Mouse (Mus musculus) spleen, embryonic (tissue): ENCODE measurements around the gene Plekhf1.

ENCODE experiments used
- CTCF ChIA-PET: fragments of 350-600 bp; sonication (Branson Sonifier 250); formaldehyde crosslinking; loops from one replicate; lab custom pipeline; 2022; lab: Charles Lee

Gene Plekhf1

DNA sequence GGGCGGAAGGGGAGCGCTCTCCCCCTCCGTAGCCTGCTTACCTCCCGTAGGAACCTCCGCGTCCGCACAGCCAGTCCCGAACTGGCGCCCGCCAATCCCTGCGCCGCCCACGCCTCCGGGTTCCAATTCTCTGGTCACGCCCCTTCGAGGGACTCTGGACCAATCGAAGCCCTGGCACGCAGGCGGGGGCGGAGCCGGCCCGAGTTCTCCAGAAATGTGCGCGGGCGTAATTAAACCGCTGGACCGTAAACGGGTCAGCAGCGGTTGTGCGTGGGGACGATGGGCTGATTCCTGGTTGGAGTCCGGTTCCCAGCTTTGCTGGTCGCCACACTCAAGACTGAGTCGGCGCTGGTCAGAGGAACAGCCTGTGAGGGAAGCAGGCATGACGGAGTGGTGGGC lies at the start of gene Plekhf1:
Plekhf1 (minus strand) TSS at position 117 of the 399 bp plus-strand sequence.
- CTCF ChIA-PET, result no interaction called here

DNA sequence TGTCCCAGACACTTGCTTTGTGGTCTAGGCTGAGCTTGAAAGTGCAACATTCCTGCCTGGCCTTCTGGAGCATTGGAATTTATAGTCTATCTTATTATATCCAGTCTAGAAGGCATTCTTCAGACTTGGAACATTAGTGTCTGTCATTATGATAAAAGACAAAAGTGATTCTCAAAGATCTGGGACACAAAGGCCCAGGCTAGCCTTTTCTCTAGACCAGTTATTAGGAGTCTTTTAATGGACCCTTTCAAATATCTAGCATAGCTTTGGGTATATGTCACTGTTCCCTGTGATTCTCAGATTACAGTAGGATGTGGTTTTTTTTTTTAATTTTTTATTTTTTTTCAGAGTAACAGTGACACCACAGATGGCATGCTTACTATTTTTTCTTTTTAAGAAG lies 44.7 kb upstream of the Plekhf1 start:
- CTCF ChIA-PET, result no interaction called here

DNA sequence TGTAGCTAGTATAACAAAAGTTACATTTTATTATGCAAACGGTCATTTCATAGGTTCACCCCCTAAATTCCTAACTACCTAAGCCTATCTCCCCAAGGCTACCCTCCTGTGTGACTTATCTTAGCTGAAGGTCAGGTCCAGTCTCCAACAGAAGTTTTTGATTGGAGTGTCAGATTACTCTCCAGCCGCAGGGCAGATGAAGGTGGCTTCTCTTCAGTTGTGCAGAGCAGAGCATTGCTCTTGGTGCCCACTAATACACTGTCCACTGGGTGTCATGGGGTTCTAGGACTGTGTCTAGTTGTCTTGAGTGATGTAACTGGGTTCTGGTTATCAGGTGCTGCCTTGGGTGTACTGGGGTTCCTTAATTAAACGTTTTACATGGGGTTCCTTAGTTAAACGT lies 44.0 kb upstream of the Plekhf1 start:
- CTCF ChIA-PET, result no interaction called here

DNA sequence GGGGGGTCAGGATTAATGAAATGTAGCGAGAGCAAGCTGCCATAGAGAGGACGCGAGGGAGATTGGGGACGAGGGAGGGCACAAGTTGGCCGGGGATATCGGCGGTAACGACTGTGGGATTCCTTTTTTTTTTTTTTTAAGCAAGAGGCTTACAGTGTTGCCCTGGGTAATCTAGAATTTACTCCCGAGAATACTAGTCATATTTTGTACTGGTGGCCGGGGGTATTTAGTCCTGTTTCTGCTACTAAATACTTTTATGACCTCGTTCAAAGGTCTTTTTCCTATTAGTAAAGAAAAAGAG lies 43.6 kb upstream of the Plekhf1 start:
- CTCF ChIA-PET, result interaction anchor here (1.4 kb wide), 1 partner anchor 88 kb away, joined by 3 read pairs; the partner anchor contains the start of gene 1600014C10Rik

DNA sequence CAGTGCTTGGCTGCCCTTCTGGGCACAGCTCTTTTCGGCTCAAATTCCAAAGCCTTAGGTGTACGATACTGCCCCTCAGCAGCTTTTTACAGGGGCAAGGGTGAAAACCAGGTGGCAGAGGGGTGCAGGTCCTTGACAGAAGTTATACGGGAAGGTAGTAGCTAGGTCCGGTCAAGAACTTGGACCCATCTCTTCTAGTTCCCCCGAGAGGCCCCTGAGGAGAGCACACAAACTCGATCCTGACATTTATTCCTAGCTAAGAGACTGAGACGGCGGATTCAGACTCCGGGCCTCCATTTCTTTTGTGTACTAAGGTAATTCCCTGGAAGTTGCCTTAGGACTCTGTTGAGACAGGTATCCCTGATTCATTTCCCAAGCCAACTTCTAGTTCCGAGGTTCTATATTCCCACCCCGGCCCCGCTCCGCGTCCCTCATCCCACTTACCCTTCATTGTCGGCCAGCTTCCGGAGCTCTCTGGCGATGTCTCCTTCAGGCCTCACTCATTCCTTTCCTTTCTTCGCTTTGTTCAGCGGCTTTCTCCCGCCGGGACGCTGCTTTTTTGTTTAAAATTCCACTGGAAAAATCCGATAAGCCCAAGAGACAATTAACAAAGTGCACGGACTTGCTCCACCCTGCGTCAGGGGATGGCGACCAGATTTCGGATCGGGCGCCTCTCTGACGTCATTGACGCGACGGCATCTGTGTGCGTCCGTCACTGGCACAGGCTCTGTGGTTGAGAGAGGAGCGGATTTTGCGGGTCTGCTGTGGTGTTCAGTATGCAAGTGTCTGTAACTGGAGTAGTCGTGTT lies 43.1 kb upstream of the Plekhf1 start, which contains the start of gene Pop4:
Pop4 (minus strand) TSS at position 721 of the 808 bp plus-strand sequence.
- CTCF ChIA-PET, result interaction anchor here (1.4 kb wide), 1 partner anchor 88 kb away, joined by 3 read pairs; the partner anchor contains the start of gene 1600014C10Rik

DNA sequence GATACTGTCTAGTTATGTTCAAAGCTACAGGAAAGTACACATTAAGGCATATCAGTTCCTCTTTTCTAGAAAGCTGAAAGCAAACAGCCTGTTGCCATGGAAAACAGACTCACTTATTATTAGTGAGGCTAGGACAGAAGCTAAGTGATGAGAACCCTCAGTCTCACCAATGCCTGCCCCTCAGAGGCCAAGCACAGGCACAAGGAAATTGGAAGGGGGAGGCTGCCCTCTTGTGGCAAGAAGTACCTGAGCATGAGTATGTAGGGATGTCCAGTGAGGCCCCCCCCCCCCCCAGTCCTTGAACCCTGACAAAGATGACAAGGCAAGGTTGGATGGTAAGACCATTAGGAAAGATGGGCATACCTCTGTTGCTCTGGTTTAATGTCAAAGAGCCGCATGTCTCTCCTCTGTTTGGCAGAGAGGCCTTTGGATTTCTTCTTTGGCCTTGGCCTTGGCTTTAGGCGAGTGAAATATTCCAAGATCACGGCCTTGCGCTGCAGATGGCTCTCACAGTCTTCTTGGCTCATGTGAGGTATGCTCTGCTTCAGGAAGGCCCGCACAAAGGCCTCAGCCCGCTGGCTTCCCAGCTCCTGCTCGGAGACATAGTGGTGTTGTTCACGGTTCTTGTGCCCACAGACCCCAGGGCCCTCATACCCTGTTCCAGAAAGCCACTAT lies 39.3 kb upstream of the Plekhf1 start:
- CTCF ChIA-PET, result interaction anchor here (0.5 kb wide), 1 partner anchor 1495 kb away, joined by 3 read pairs; no protein-coding TSS in a partner anchor

DNA sequence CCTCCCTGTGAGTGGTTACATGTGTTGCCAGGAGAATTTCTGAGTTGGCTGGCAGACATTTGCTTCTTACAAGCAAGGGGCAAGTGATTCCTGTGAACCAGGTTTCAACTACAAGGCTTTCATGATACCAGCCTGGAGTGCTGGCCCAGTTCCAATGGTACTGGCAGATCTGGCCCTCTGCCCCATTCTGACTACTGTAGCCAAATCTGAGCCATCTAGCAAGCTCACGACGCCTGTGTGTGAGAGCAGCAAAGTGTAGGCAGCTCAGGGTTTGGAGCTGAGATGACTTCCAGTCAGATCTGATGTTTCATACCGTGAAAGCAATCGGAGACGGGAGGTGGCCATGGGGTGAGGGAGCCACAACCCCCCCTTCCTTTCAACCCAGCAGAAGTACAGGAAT lies 34.6 kb upstream of the Plekhf1 start:
- CTCF ChIA-PET, result no interaction called here

DNA sequence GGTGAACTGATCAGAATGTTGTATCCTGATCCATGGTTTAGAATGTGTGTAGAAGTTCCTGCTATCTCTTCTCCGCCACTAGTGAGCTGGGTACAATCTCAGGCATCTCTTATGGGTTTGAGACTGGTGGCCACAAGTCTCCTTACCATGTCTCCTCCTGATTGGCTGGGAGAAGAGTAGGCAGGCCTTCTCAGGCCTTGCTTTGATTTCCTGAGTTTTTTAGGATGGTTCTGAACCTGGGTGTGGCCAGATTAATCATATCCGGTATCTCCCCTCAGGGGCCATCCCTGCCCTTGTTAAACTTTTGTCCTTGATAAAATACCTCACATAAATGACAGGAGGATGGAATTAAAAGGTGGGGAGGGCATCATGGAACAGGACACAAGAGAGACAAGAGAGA lies 31.8 kb upstream of the Plekhf1 start:
- CTCF ChIA-PET, result no interaction called here

DNA sequence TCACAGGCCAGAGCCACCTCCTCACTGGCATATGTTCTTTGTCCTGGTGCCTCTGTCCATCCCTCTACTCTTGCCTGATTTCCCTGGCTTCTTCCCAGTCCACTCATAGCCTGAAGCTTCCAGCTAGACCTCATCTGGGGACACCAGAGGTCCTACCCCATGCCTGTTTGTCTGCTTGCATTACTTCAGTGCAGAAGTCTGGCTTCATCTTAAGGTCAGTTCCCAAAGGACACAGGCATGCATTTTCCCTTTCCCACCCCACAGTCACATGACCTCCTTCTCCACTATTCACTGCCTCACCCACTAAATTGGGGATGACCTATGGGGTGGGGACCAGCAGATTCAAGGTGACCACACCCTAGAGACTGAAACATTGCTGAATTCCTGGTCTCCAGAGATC lies 25.6 kb upstream of the Plekhf1 start:
- CTCF ChIA-PET, result no interaction called here

DNA sequence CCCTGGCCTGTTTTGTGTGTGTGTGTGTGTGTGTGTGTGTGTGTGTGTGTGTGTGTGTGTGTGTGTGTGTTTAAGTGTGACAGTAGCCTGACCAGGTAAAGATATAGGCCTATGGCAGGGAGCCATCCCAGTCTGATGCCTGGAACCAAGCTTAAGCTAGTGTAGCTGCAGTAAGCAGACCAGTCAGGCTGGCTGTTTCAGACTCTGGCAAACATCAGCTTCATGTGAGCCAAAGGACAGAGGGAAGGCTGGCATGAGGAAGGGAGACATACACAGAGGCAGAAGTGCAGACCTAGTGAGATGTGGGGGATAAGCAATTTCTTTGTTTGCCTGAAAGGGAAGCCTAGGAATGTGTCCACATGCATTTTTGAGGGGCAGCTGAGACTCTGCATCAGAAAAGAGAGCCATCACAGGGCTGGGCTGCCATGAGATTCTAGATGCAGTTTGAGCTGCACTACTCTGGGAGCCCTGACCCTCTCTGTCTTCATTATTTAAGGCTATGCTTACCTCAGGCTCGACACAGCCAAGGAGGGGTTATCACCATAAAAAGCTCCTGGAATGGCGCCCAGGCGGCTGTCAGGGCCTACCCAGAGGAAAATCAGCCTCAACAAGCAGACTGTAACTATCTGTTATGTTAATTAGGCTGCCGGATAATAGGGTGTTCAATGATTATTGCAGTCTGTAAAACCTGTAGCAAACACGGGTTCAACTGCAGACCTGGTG lies 23.8 kb upstream of the Plekhf1 start:
- CTCF ChIA-PET, result no interaction called here

DNA sequence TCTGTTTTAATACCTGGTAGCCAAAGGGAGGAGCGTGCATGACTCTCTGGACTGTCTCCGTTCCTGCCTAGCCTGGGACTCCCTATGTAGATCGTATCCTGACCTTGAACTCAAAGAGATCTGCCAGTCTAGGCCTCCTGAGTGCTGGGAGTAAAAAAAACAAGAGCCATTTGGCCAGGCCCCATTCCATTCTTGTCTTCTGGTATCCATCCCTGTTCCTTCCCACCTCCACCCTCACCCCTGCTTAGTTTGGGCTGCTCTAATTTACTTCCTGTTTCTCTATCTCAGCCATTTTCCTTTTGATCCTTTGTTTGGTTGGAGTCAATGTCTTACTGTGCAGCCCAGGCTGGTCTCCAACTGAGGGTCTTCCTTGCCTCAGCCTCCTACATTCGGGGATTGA lies 14.6 kb upstream of the Plekhf1 start:
- CTCF ChIA-PET, result no interaction called here

DNA sequence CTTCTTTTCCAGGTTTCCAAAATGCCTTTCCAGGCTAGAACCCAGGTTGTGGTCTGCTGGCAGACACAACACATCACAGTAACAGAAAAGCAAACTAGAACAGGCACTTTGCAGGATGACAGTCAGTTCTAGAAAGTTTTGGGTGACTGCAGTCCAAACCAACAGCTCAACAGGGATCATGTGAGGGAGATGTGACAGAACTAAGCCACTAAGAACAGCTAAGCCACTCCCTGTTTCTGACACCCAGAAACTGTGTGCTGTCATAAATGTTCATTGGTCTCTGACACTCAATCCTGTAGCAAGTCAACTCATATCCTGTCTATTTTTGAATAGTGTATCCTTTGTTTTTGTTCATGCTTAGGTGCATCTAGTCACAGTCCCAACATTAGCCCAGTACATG lies 9.3 kb upstream of the Plekhf1 start:
- CTCF ChIA-PET, result no interaction called here

DNA sequence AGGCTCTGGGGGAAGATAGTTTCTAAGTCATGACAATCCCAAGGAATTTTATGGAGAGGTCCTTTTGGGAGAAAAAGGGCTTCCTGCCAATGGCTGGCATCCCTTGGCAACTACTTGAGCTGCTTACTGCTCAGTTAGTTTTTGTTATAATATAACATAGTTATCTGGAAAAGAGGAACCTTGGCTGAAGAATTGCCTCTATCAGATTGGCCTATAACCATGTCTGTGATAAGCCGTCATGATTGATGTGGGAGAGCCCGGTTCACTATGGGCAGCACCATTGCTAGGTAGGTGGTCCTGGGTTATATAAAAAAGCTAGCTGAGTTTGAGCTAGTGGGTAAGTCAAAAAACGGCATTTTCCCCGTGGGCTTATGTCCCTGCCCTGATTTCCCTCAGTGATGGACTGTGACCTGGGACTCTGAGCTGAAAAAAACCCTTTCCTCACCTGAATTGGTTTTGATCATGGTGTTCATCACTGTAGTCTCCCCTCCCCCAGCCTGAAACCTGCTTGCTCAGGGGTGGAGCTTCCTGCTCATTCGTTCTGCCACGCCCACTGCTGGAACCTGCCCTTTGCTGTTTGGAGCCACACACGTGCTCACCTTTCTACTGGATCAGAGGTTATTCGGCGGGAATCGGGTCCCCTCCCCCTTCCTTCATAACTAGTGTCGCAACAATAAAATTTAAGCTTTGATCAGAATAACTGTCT lies 8.7 kb upstream of the Plekhf1 start:
- CTCF ChIA-PET, result interaction anchor here (0.6 kb wide), 1 partner anchor 72 kb away, joined by 4 read pairs; no protein-coding TSS in a partner anchor

DNA sequence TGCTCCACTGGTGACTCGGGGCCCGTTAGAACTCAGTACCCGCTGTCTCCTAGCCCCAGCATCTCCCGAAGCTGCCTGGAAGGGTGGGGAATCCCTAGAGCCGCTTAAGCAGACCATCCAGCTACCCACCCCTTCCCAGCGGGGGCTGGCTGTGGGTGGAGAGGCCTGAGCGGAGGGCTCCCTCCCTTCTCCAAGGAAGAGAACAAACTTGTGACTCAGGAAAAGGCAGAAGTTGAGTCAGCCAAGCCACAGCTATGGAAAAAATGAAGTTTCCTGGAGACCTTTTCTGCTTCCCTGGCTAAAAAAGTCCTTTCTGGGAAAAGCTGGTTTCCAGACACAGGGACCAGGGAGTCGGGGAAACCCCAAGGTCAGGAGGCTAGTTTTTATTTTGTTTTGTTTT lies 2.5 kb upstream of the Plekhf1 start:
- CTCF ChIA-PET, result no interaction called here

DNA sequence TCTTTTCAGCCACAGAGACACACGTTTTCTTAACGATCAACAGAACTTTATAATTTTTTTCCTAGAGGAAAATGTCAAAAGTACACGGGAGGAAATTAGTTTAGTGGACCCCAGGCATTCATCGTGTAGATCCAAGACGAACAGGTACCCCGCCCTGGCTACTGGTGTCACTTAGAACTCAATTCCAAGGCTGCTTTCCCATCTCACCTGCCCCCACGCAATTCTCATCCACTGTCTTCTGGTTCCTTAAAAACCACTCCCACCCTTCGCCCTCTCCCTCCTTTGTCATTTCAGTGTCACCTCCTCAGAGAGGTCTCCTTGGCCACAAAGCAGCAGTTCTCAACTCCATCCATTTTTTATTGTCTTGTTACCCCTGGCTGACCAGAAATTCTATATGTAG lies 513 bp upstream of the Plekhf1 start:
- CTCF ChIA-PET, result no interaction called here

DNA sequence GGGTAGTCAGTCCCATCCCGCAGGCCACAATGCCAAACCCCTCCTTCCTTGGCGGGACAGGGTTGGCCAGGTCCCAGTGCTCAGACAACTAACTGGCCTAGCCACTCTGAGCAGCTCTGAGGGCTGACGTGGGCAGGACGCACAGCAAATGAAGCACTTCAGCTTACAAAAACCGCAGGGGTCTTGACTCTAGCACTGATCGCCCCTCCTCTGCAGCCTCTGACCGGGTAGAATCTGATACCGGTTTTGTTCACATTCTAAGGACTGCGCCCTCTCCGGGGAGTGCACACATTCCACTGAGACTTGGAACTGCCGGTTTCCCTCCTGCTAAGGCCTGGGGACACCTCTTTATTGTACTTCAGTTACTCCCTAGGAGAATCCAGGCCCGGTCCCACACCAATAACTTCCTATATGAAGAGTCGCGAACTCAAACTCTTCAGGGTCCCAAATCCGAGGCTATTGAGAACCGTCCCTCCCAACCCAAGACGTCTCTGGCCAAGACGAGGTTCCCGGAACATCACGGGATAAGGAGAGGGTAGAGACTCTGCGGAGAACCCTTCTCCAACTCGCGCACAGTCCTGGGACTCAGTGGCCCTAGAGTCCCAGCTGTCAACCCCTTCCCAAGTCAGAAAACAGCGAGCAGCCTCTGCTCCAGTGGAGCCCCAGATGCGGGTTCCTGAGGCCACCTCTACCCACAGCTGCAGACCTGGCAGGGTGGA lies 476 bp downstream of the Plekhf1 start:
- CTCF ChIA-PET, result no interaction called here

DNA sequence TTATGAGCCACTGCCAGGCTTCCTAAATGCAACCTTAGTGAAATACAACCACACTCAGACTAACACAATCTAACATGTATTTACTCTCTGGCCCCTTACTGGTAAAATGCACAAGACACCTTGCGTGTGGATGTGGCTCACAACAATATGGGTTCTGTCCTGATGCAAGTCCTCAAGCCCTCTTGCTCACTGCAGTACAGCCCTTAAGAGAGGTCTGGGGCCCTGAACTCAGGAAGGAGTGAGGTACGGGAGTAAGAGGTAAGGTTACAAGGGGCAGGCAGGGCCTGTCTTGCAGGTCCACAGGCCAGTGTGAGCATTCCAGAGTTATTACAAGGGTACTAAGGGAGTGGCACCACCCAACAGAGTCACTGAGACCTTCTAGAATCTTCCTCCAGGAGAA lies 1.6 kb downstream of the Plekhf1 start:
- CTCF ChIA-PET, result no interaction called here

DNA sequence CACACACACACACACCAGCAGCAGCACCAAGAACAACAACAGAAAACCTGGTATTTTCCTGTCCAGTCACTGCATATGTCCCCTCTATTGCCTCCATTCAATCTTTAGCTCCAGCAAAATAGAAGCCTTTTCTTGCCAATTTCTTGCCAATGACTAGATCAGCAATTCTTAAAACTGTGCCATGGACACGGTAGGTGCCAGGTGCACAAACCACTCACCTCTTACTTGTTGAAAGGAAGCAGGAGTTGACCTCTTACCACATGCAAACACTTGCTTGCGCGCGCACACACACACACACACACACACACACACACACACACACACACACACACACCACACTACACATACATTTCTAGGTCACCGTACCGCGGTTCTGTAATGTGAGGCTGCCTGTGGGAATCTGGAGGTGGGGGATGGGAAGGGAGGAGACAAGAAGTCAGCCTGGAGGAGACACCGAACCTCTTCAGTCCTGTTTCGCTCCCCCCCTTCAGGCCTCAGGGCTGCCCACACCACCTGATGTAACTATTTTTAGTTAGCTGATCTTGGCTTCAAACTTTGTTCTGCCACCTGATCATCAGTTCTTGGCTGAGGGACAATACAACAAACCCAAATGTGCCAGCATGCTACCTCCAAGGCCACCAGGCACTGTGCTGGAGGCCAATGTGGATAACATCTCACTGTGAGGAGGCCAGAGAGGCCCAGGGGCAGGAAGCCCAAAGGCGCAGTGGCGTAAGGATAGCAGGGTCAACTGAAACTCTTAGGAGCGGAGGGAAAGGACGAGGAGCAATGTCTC lies 3.0 kb downstream of the Plekhf1 start:
- CTCF ChIA-PET, result interaction anchor here (0.8 kb wide), 1 partner anchor 39 kb away, joined by 7 read pairs; no protein-coding TSS in a partner anchor

DNA sequence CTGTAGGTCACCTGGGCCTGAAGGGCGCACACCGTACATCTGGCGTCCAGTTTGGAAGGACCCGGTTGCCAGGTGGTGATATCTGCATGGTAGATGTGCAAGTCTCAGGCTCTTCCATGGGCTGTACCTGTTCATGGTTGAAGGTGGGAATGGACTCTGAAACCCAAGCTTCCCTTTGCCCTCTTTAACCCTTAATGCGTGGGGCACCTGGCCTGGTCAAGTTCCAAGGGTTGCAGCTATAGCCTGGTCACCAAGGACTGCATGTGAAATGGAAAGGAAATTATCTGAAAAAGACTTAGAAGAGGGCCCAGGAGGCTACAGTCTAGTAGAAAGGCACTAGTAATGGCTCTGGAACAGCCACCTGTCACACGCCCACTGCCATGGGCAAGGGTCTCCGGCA lies 7.0 kb downstream of the Plekhf1 start:
- CTCF ChIA-PET, result no interaction called here

DNA sequence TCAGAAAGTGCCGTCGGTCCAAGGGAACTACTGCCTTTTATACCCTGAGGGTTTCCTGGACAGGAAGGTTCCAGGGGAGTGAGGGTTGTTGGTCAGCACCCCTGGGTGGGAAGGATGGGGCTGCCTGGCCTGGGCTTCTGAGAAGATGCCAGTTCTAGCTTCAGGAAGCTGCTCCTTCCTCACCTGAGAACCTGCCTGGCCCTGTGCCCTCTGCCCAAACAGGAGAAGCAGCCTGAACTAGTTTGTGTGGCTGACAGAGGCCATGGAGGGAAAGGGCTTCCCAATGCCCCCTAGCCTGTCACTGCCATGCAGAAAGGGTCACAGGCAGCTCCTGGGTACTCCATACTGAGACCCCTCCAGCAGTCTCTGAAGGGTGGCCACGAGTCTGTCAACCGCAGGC lies 8.3 kb downstream of the Plekhf1 start:
- CTCF ChIA-PET, result no interaction called here
